Mouse (Mus musculus): Measurements from ENCODE around the gene Asb10.

Asb10 gene

GRCm38 (mm10) chr5:24536511-24536910 lies 4.3 kb downstream of the Asb10 start:
- no peak for DNase-seq (ENCODE audit: low read depth, low spot score)

DNA sequence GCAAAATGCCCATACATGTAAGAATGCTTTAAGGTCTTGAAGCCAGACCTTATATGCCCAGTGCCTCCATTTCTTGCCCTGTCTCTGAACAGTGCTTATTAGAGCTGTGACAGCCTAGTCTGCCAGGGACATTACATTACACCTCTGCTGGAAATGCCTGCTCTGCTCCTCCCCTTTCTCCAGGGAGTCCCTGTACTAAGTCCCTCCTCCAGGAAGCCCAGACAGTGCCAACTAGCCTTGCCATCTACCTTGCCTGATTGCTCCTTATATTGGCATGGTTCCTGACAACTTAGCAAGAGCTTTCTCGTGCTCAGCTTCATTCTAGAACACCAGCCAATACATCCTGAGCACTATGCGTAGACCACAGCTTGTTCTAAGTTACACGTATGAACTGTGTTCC lies 5.0 kb downstream of the Asb10 start:
- DNase-seq (ENCODE audit: low read depth, low spot score), result no peak

DNA sequence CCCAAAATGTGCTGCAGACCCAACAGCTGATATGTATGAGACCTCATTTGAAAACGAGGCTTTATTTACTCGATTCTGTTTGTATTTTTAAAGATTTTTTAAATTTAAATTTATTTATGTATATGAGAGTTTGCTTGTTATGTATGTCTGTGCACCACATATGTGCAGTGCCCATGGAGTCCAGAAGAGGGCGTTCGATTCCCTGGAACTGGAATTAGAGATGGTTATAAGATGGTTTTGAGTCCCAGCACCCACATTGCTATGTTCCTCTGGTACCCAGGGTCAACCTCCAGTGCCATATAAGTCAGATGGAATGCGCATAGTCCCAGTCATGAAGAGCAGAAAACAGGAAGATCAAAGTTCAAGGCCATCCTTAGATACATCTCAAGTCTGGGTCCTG lies 6.5 kb downstream of the Asb10 start:
- no peak for DNase-seq (ENCODE audit: low read depth, low spot score)

DNA sequence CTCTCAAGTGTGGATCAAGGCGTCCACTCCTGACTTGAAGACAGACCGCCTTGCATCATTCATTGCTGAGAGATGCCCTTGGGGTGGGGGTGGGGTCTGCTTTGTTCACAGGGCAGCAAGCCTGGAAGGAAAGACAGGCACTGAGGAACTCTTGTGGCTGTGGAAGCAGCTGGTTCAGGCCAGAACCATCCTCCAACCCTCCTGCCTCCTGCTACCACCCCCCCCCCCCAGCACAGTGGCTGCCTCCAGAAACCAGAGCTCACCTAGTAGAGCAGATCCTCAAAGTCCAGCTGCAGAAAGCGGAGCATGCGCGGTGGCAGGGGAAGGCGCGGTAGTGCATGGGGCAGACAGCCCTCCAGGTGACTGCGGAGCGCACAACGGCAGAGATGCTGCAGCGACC lies 7.4 kb downstream of the Asb10 start:
- DNase-seq (ENCODE audit: low read depth, low spot score), result no peak

GRCm38 (mm10) chr5:24530042-24530689 lies 10.6 kb downstream of the Asb10 start:
- peak; percentile 90 for DNase-seq (ENCODE audit: low read depth, low spot score)

- no peak for DNase-seq (ENCODE audit: low read depth, low spot score)
Measured at GRCm38 (mm10) chr5:24527780-24528179, 13.0 kb downstream of the Asb10 start.

GRCm38 (mm10) chr5:24526889-24527230 lies 13.9 kb downstream of the Asb10 start, which contains the start of gene Gbx1:
Gene Gbx1, minus strand, starts transcription at chr5:24527202.
- peak; percentile 57 for DNase-seq (ENCODE audit: low read depth, low spot score)

GRCm38 (mm10) chr5:24526190-24526888 lies 14.4 kb downstream of the Asb10 start:
- DNase-seq (ENCODE audit: low read depth, low spot score), result no peak

DNA sequence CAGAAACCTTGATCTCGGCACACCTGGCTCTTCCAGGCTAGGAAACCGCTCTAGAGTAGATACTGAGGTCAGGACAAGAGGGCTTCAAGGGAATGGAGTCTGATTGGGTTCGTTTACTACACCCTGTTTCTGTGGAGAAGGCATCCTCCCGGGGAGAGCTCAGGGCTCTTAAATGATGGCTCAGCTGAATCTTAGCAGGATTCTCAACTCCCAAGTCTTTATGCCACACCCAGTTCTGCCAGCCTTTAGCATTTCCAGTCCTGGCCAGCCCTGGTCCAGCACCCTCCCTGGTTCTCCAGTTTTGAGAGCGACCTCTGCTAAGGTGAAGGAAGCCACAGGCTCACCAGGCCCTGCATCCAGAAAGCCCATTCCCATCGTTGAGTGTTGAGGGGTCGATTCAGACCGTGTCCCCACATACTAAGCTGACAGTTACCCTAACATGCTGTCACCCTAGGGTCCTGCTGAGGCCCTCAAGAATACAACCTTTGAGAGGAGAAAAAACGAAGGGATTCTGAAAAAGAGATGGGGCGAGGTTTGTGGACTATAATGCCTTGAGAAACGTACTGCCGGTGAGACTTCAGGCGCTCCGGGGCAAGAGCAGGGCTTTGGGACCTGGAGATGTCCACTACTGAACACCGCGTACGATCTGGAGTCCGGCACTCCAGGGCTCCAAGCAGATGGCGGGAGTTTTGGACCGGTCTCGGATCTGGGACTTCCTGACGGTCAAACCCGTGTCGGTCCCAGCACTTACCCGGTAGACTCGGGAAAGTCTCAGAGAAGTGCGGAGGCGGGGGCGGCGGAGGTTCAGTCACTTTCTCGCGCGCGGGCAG lies 15.2 kb downstream of the Asb10 start:
- no peak for DNase-seq (ENCODE audit: low read depth, low spot score)

DNA sequence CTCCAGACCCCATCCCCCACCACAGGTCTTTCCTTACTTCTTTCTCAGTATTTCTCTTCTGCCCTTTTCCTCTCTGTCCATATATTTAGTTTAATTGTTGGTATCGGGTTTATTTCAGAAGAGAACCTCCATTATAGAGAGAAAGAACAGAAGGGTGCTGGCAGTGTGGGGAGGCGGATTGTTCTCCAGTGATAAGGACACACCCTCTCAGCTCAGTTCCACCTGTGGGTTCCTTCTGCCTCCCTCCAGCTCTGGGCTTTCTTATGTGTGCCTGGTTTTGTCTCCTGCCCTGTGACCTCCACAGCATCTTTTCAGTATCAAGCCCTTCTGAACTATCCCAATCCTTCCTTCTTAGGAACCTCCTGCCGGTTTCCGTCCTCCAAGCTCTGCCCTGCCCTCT lies 16.3 kb downstream of the Asb10 start:
- no peak for DNase-seq (ENCODE audit: low read depth, low spot score)

- DNase-seq (ENCODE audit: low read depth, low spot score), result no peak
Measured at GRCm38 (mm10) chr5:24523806-24524205, 17.0 kb downstream of the Asb10 start.

DNA sequence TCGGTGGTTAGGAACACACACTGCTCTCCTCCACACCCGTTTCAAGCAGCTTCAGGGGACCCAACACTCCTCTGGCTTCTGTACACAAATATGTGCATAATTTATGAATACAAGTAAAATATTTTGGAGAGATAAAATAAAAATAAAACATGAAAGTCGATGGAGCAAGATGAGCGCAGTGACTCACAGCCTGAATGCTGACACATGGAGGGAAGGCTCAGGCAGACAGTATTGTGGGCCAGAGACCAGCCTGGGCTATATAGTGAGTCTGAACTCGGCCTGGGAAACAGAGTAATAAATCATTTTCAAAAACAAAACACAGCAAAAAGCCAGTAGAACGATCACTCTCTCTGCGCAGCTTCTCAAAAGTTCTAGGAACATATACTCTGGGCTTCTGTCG lies 19.4 kb downstream of the Asb10 start:
- no peak for DNase-seq (ENCODE audit: low read depth, low spot score)

GRCm38 (mm10) chr5:24512271-24512670 lies 28.5 kb downstream of the Asb10 start:
- no peak for DNase-seq (ENCODE audit: low read depth, low spot score)

- no peak for DNase-seq (ENCODE audit: low read depth, low spot score)
Measured at GRCm38 (mm10) chr5:24510635-24511034, 30.1 kb downstream of the Asb10 start.

GRCm38 (mm10) chr5:24508406-24508805 lies 32.4 kb downstream of the Asb10 start:
- no peak for DNase-seq (ENCODE audit: low read depth, low spot score)

DNA sequence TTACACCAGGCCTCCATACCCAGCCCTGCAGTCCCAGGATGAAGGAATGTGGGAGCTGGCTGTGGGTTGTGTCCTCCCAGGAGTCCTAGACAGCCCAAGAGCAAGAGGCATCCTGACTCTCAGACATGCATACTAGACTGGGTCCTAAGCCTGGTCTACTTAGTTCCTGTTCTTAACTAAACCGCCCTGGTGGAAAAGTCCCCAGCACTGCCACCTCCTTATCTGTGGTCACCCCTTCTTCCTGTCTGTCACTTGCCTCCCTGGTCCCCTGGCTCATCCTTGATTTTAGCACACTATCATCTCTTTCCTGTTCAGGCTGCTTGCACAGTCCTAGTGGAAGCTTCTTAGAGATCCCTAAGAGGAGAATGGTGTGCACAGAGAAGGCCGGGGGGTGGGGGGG lies 35.3 kb downstream of the Asb10 start:
- DNase-seq (ENCODE audit: low read depth, low spot score), result no peak

DNA sequence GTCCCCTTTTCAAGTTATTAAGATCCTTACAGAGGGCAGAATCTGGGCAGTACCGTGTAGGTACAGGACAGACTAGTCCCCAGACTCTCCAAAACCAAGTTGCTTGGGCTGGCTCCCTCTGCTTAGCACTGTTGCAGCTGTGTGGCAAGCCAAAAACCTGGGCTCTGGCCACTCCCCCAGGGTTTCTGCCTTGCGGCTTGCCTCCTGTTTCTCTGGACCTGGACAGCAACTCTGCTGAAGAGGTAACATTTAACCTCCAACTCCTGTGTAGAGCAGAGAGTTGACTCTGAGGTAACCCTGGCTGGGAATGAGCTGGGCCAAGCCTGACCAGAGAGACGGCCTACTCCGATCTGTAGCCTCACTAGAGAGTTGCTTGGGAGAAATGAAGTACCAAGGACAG lies 38.0 kb downstream of the Asb10 start:
- no peak for DNase-seq (ENCODE audit: low read depth, low spot score)

GRCm38 (mm10) chr5:24500851-24501250 lies 39.9 kb downstream of the Asb10 start:
- DNase-seq (ENCODE audit: low read depth, low spot score), result no peak

DNA sequence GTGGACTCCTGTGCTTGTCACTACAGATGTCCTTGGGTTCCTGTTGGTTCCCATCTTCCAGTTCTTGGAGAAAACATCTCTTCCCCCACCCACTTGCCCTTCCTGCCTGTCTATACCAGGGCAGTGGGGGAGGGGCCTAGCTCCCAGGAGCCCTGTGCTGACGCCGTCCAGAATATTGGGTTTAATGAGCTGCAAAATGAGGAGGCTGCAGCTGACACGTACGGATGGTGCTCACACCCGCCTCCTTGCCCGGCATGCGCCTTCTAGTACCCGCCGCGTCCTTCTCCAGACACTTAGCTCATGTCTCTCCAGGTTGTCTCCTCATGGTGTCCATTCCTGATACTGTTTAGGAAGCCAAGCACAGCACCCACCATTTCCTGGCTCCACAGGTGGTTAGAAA lies 41.7 kb downstream of the Asb10 start:
- no peak for DNase-seq (ENCODE audit: low read depth, low spot score)

- no peak for DNase-seq (ENCODE audit: low read depth, low spot score)
Measured at GRCm38 (mm10) chr5:24497526-24497925, 43.3 kb downstream of the Asb10 start.

GRCm38 (mm10) chr5:24496756-24497155 lies 44.0 kb downstream of the Asb10 start:
- no peak for DNase-seq (ENCODE audit: low read depth, low spot score)

- DNase-seq (ENCODE audit: low read depth, low spot score), result no peak
Measured at GRCm38 (mm10) chr5:24495019-24495418, 45.8 kb downstream of the Asb10 start.
